Mouse (Mus musculus): ENCODE data around the gene Rps15a. TPM values are rescaled to one million over a fixed set of nuclear protein-coding genes. Genes with fewer than 3 reads are reported as not detected.
A peak's percentile ranks its signal among the peaks of the same experiment; 100 is the strongest.

The Rps15a gene
- polyA plus RNA-seq, 1 experiment from 2014 or later = 655 TPM

GRCm38 (mm10) chr7:118104458-118105052 lies 11.4 kb downstream of the Rps15a start:
- no peak for DNase-seq (ENCODE audit: extremely low spot score, low spot score)
- no peaks in the 10 kb centered on the region for H3K27me3 ChIP-seq (ENCODE audit: poor library complexity, severe bottlenecking)
- WGBS = 77% methylated on average over 5 of the region's 5 CpGs
- no peak overlapping the region for H3K4me3 ChIP-seq
- H3K27ac ChIP-seq = no peak overlapping the region
- no peaks in the 10 kb centered on the region for H3K9me3 ChIP-seq
- peaks cover 13% of the 10 kb centered on the region; the same call in 1 of the 2 replicates for H3K4me1 ChIP-seq
- H3K36me3 ChIP-seq (replicated peaks) = peaks cover 58% of the 10 kb centered on the region

GRCm38 (mm10) chr7:118103462-118104379 lies 12.3 kb downstream of the Rps15a start:
- Histone ChIP-seq H3K9me3 (no peaks in the 10 kb centered on the region), H3K27ac (no peak overlapping the region), H3K27me3 (ENCODE audit: poor library complexity, severe bottlenecking) (no peaks in the 10 kb centered on the region), H3K4me1 (peaks cover 13% of the 10 kb centered on the region; the same call in 1 of the 2 replicates), H3K4me3 (no peak overlapping the region), H3K36me3 (replicated peaks) (peaks cover 49% of the 10 kb centered on the region)
- 51% methylated on average over 5 of the region's 5 CpGs for WGBS
- DNase-seq (ENCODE audit: extremely low spot score, low spot score) = no peak

DNA sequence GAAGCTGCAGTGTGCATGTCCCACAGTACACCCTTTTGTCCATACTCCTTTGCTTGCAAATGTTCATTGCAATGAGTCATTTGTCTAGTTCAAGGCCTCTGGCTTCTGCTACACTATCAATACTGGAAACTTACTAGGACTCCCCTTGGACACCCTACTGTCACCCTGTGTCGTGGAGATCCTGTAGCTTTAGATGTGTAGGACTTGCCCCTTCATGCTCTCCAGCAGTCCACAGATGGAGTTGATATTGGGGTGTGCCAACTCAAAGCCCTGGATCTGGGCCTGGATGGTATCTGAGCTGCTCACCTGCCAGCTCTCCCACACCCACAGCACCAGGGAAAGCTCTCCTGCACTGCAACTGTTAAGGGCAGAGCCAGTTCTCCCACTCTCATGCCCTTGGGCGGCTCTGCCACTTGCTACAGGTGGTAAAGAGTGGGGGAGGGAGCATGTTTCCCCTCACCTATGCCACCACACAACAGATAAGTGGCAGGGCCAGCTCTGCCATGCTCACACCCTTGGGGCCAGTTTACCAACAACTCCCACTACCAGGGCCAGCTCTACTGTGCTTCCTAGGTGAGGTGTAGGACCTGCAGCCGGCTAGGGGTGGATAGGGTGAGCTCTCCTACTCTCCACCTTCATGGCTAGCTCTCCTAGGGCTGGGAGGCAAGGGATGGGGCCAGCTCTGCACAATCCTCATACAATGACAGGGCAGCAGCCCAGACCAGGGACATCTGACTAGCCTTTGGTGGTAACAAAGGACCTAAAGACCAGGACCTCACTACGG lies 13.1 kb downstream of the Rps15a start:
- peaks cover 13% of the 10 kb centered on the region; the same call in 1 of the 2 replicates for H3K4me1 ChIP-seq
- H3K9me3 ChIP-seq = no peaks in the 10 kb centered on the region
- H3K27ac ChIP-seq = no peak overlapping the region
- peak; percentile 34 for DNase-seq (ENCODE audit: extremely low spot score, low spot score)
- H3K4me3 ChIP-seq = no peak overlapping the region
- H3K27me3 ChIP-seq (ENCODE audit: poor library complexity, severe bottlenecking) = no peaks in the 10 kb centered on the region
- 47% methylated on average over 4 of the region's 4 CpGs for WGBS
- peaks cover 41% of the 10 kb centered on the region for H3K36me3 ChIP-seq (replicated peaks)

- 59% methylated on average over 4 of the region's 4 CpGs for WGBS
- Histone ChIP-seq H3K9me3 (no peaks in the 10 kb centered on the region), H3K4me1 (peaks cover 17% of the 10 kb centered on the region; the same call in 1 of the 2 replicates), H3K27ac (no peak overlapping the region), H3K36me3 (replicated peaks) (peaks cover 34% of the 10 kb centered on the region), H3K4me3 (no peak overlapping the region), H3K27me3 (ENCODE audit: poor library complexity, severe bottlenecking) (no peaks in the 10 kb centered on the region)
- peak; percentile 51 for DNase-seq (ENCODE audit: extremely low spot score, low spot score)
These were observed 13.8 kb downstream of the Rps15a start for GRCm38 (mm10) chr7:118102231-118102630.

DNA sequence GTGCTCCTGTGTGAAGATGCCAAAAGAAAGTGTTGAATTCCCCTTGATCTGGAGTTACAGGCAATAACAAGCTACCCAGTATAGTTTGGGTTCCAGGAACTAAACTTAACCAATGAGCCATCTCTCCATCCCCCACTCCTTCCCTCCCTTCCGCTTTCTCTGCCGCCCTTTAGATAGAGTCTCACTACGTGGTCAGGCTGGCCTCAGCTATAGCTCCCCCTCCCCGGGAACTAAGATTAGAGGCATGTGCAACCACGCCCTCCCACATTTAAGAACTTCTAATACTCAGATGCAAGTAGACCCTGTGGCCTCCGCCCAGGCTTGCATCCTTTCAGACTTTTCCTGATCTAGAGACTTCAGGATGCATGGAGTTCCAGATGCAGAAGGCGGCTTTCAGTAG lies 18.4 kb downstream of the Rps15a start:
- H3K36me3 ChIP-seq (replicated peaks) = no peaks in the 10 kb centered on the region
- no peak overlapping the region for H3K27ac ChIP-seq
- H3K27me3 ChIP-seq (ENCODE audit: poor library complexity, severe bottlenecking) = no peaks in the 10 kb centered on the region
- H3K4me1 ChIP-seq = peaks cover 12% of the 10 kb centered on the region; the same call in 1 of the 2 replicates
- H3K4me3 ChIP-seq = no peak overlapping the region
- 71% methylated on average over 7 of the region's 7 CpGs for WGBS
- H3K9me3 ChIP-seq = no peaks in the 10 kb centered on the region
- DNase-seq (ENCODE audit: extremely low spot score, low spot score) = no peak

GRCm38 (mm10) chr7:118079987-118080386 lies 36.0 kb downstream of the Rps15a start:
- 89% methylated on average over 4 of the region's 4 CpGs for WGBS
- no peaks in the 10 kb centered on the region for H3K27me3 ChIP-seq (ENCODE audit: poor library complexity, severe bottlenecking)
- H3K4me1 ChIP-seq = no peaks in the 10 kb centered on the region
- DNase-seq (ENCODE audit: extremely low spot score, low spot score) = no peak
- no peak overlapping the region for H3K4me3 ChIP-seq
- no peak overlapping the region for H3K27ac ChIP-seq
- H3K9me3 ChIP-seq = no peaks in the 10 kb centered on the region
- no peaks in the 10 kb centered on the region for H3K36me3 ChIP-seq (replicated peaks)

DNA sequence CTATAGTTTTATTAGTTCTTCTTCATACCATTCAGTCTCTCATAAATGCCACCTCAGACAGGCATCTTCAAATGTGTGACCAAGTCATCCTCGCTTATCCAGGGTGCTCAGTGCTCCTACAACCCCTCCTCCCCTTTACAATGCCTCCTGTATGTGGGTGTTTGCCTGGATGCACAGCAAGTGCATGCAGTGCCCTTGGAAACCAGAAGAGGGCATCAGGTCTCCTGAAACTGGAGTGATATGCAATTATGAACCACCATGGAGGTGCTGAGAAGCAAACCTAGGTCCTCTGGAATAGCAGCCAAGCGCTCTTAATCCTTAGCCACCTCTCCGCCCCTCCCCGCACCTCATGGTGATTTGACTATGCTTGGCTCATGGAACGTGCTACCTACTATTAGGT lies 36.9 kb downstream of the Rps15a start:
- H3K36me3 ChIP-seq (replicated peaks) = no peaks in the 10 kb centered on the region
- WGBS = 84% methylated on average over 5 of the region's 5 CpGs
- H3K4me1 ChIP-seq = no peaks in the 10 kb centered on the region
- H3K27me3 ChIP-seq (ENCODE audit: poor library complexity, severe bottlenecking) = no peaks in the 10 kb centered on the region
- no peaks in the 10 kb centered on the region for H3K9me3 ChIP-seq
- no peak overlapping the region for H3K4me3 ChIP-seq
- H3K27ac ChIP-seq = no peak overlapping the region
- no peak for DNase-seq (ENCODE audit: extremely low spot score, low spot score)

DNA sequence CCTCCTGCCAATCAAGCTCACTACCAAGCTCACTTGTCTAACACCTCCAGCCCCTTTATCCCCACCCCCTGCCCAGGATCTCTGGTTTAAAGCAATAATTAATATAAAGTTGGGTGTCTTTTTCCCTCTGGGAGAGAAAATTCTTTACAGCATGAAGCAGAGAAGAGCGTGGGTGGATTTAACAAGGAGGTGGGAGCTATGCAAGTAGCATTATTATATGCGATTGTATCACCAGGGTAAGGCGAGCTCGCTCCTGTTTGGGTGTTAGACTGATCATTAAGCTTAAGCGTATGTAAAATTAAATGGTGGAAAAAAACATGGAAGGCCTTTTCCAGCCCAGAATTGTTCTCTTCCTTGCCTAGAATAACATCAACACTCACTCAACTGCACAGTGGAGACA lies 48.7 kb downstream of the Rps15a start:
- DNase-seq (ENCODE audit: extremely low spot score, low spot score) = no peak
- Histone ChIP-seq H3K27ac (no peak overlapping the region), H3K4me1 (no peaks in the 10 kb centered on the region), H3K9me3 (no peaks in the 10 kb centered on the region), H3K4me3 (no peak overlapping the region), H3K36me3 (replicated peaks) (no peaks in the 10 kb centered on the region), H3K27me3 (ENCODE audit: poor library complexity, severe bottlenecking) (no peaks in the 10 kb centered on the region)
- WGBS = 92% methylated on average over 5 of the region's 5 CpGs

GRCm38 (mm10) chr7:118056300-118056699 lies 59.7 kb downstream of the Rps15a start:
- H3K36me3 ChIP-seq (replicated peaks) = no peaks in the 10 kb centered on the region
- H3K4me1 ChIP-seq = no peaks in the 10 kb centered on the region
- no peaks in the 10 kb centered on the region for H3K27me3 ChIP-seq (ENCODE audit: poor library complexity, severe bottlenecking)
- 81% methylated on average over 6 of the region's 6 CpGs for WGBS
- no peak overlapping the region for H3K27ac ChIP-seq
- no peak overlapping the region for H3K4me3 ChIP-seq
- H3K9me3 ChIP-seq = peaks cover 15% of the 10 kb centered on the region; the same call in 1 of the 2 replicates
- no peak for DNase-seq (ENCODE audit: extremely low spot score, low spot score)

Other genes starting within 250 kb of the Rps15a start
- gene Arl6ip1, start 13.5 kb upstream of the Rps15a start, polyA plus RNA-seq (2016; fragmentation: Nextera tagmentation; extraction: Ambion mirVana) = 495 and 509 TPM in 2 replicates
- 15.9 and 17.5 TPM in 2 replicates for gene Smg1, start 127.5 kb upstream of the Rps15a start, polyA plus RNA-seq (2016; fragmentation: Nextera tagmentation; extraction: Ambion mirVana)